11 mouse cellular contexts compared by ENCODE assay signal in the genomic region with DNA sequence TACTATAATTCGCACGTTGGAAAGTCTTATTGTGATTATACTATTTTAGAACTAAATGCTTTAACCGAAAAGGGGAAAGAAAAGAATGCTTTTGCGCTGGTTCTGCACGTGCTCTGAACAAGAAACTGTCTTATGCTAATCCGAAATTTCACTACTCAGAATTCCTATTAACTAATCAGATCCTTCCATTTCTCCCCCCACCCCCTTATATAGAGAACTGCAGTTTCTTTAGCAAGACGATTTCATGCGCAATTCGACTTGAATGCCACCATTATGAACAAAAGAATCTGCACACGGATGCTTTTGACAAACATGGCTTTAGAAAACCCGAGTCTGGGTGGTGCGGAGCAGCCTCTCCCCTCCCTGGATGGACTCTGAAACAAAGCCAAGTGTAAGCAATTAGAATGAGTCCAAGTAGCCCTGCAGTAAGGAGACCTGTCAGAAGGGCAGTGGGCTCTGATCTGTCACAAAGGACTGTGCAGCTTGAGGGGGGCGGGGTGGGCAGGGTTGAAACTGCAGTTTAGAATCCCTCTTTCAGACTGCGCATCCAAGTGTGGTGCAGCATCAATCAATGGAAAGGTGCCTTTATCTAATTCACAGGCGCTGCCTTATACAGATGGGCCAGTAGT.
DNase-seq lines count a peak whose midpoint lies in the region; ATAC-seq lines count a peak whose summit lies in the region.
"Had no signal": no experiment of that assay in that cellular context is flagged by ENCODE, and none has a peak within 500 bp of the region (broad histone marks: within the 10 kb centered on the region; RNA-seq: fewer than 3 reads in every experiment).

No protein-coding gene starts in this region.

- H3K4me2 ChIP-seq in heart, embryonic 14.5 days (ENCODE audit: low read length), result peak overlapping the region; percentile 13; the same call in 1 of the 2 replicates
- peak overlapping the region; percentile 40; the same call in 1 of the 2 replicates for H3K4me2 ChIP-seq in embryonic facial prominence, embryonic 15.5 days (replicated peaks)
- H3K4me2 ChIP-seq in hindbrain, embryonic 16.5 days (ENCODE audit: low read length), result peak overlapping the region; percentile 37
- peak overlapping the region; percentile 52 for H3K4me2 ChIP-seq in neural tube, embryonic 13.5 days
- no peak overlapping the region; the same call in 1 of the 2 replicates for H3K4me2 ChIP-seq in kidney, embryonic 14.5 days (replicated peaks; ENCODE audit: low read depth, low read length)

- H3K27me3 ChIP-seq in heart, embryonic 14.5 days (ENCODE audit: control insufficient read depth, insufficient read depth, low read length), result no peaks in the 10 kb centered on the region
- no peaks in the 10 kb centered on the region for H3K27me3 ChIP-seq in embryonic facial prominence, embryonic 15.5 days
- no peaks in the 10 kb centered on the region for H3K27me3 ChIP-seq in hindbrain, embryonic 16.5 days (replicated peaks; ENCODE audit: control insufficient read depth, insufficient read depth, low read length)
- H3K27me3 ChIP-seq in neural tube, embryonic 13.5 days, result no peaks in the 10 kb centered on the region
- H3K27me3 ChIP-seq in kidney, embryonic 14.5 days (ENCODE audit: control insufficient read depth, insufficient read depth, low read length), result no peaks in the 10 kb centered on the region

- ATAC-seq in heart, embryonic 14.5 days (ENCODE audit: insufficient number of reproducible peaks, insufficient read depth, low FRiP score, low read depth), result no peak
- no peak for ATAC-seq in embryonic facial prominence, embryonic 15.5 days (ENCODE audit: insufficient number of reproducible peaks, low FRiP score, low TSS enrichment, low read depth)
- ATAC-seq in hindbrain, embryonic 16.5 days, result peak; percentile 88
- peak; percentile 87 for ATAC-seq in neural tube, embryonic 13.5 days (ENCODE audit: low read depth)
- ATAC-seq in kidney, embryonic 14.5 days (ENCODE audit: low FRiP score, low TSS enrichment), result no peak

- H3K4me3 ChIP-seq in heart, embryonic 14.5 days (ENCODE audit: control insufficient read depth in 1 of 2, insufficient read depth in 1 of 2, low read depth in 1 of 2, low read length in 2 of 2), result no peak overlapping the region
- H3K4me3 ChIP-seq in embryonic facial prominence, embryonic 15.5 days (replicated peaks), result no peak overlapping the region
- no peak overlapping the region for H3K4me3 ChIP-seq in hindbrain, embryonic 16.5 days (ENCODE audit: low read length)
- no peak overlapping the region for H3K4me3 ChIP-seq in neural tube, embryonic 13.5 days
- no peak overlapping the region for H3K4me3 ChIP-seq in kidney, embryonic 14.5 days (ENCODE audit: low read length)

- no peaks in the 10 kb centered on the region for H3K36me3 ChIP-seq in heart, embryonic 14.5 days (ENCODE audit: control insufficient read depth, insufficient read depth, low read length)
- H3K36me3 ChIP-seq in embryonic facial prominence, embryonic 15.5 days, result no peaks in the 10 kb centered on the region
- no peaks in the 10 kb centered on the region for H3K36me3 ChIP-seq in hindbrain, embryonic 16.5 days (ENCODE audit: control insufficient read depth, insufficient read depth, low read length)
- H3K36me3 ChIP-seq in neural tube, embryonic 13.5 days, result no peaks in the 10 kb centered on the region
- no peaks in the 10 kb centered on the region for H3K36me3 ChIP-seq in kidney, embryonic 14.5 days (ENCODE audit: control insufficient read depth, insufficient read depth, low read length)

- DNase-seq in heart, postnatal 4 days, result no peak
- DNase-seq in testis, postnatal 10 days (ENCODE audit: low spot score), result no peak
- no peak for DNase-seq in layer of hippocampus, postnatal 14 days (ENCODE audit: low spot score in 2 of 2)
- DNase-seq: B cell, adult 2 months had no signal

- H3K9ac ChIP-seq in heart, embryonic 14.5 days (ENCODE audit: low read length), result no peak overlapping the region
- H3K9ac ChIP-seq in embryonic facial prominence, embryonic 15.5 days, result no peak overlapping the region
- 0 out of 2 replicates have a peak overlapping the region, but pooled peaks have one; percentile 17 for H3K9ac ChIP-seq in hindbrain, embryonic 16.5 days (ENCODE audit: low read depth, low read length)
- 0 out of 2 replicates have a peak overlapping the region, but pooled peaks have one; percentile 12 for H3K9ac ChIP-seq in neural tube, embryonic 13.5 days
- no peak overlapping the region for H3K9ac ChIP-seq in kidney, embryonic 14.5 days (ENCODE audit: low read depth, low read length)

- H3K4me1 ChIP-seq in heart, embryonic 14.5 days (ENCODE audit: control insufficient read depth in 2 of 2, insufficient read depth in 2 of 2, low read length in 2 of 2), result no peaks in the 10 kb centered on the region
- H3K4me1 ChIP-seq in embryonic facial prominence, embryonic 15.5 days, result no peaks in the 10 kb centered on the region
- H3K4me1 ChIP-seq in hindbrain, embryonic 16.5 days (ENCODE audit: control insufficient read depth, insufficient read depth, low read depth, low read length), result no peaks in the 10 kb centered on the region; the same call in 1 of the 2 replicates
- H3K4me1 ChIP-seq in neural tube, embryonic 13.5 days (replicated peaks), result no peaks in the 10 kb centered on the region; the same call in 1 of the 2 replicates
- H3K4me1 ChIP-seq in kidney, embryonic 14.5 days (ENCODE audit: control insufficient read depth, insufficient read depth, low read length), result no peaks in the 10 kb centered on the region

- H3K9me3 ChIP-seq in heart, embryonic 14.5 days (ENCODE audit: control insufficient read depth, low read length), result no peaks in the 10 kb centered on the region
- no peaks in the 10 kb centered on the region for H3K9me3 ChIP-seq in embryonic facial prominence, embryonic 15.5 days (replicated peaks)
- no peaks in the 10 kb centered on the region for H3K9me3 ChIP-seq in hindbrain, embryonic 16.5 days (ENCODE audit: control insufficient read depth, low read length)
- no peaks in the 10 kb centered on the region for H3K9me3 ChIP-seq in neural tube, embryonic 13.5 days
- no peaks in the 10 kb centered on the region for H3K9me3 ChIP-seq in kidney, embryonic 14.5 days (ENCODE audit: control insufficient read depth, low read length)

- WGBS in heart, embryonic 14.5 days, result 42% methylated on average over 15 of the region's 15 CpGs
- 29% methylated on average over 15 of the region's 15 CpGs for WGBS in embryonic facial prominence, embryonic 15.5 days
- 18% methylated on average over 15 of the region's 15 CpGs for WGBS in hindbrain, embryonic 16.5 days
- WGBS in neural tube, embryonic 13.5 days, result 22% methylated on average over 15 of the region's 15 CpGs
- WGBS in kidney, embryonic 14.5 days, result 38% methylated on average over 15 of the region's 15 CpGs

- no peak overlapping the region for H3K27ac ChIP-seq in heart, embryonic 14.5 days (replicated peaks in 1 of 2; ENCODE audit: control insufficient read depth in 1 of 2, insufficient read depth in 1 of 2, low read depth in 2 of 2, low read length in 2 of 2)
- no peak overlapping the region for H3K27ac ChIP-seq in embryonic facial prominence, embryonic 15.5 days (replicated peaks)
- H3K27ac ChIP-seq in hindbrain, embryonic 16.5 days (ENCODE audit: low read depth, low read length), result peak overlapping the region; percentile 59
- H3K27ac ChIP-seq in neural tube, embryonic 13.5 days (replicated peaks), result peak overlapping the region; percentile 73
- H3K27ac ChIP-seq in kidney, embryonic 14.5 days (ENCODE audit: low read depth, low read length), result no peak overlapping the region
- H3K27ac ChIP-seq: kidney, postnatal 0 days; macrophage had no signal

Comparison
In these comparisons a context has a peak if more than half of its experiments do, and no peak if none do; other contexts are left out.
1. ATAC-seq: peak in hindbrain, embryonic 16.5 days (single experiment) and neural tube, embryonic 13.5 days (single experiment); none in heart, embryonic 14.5 days (single experiment), embryonic facial prominence, embryonic 15.5 days (single experiment) and kidney, embryonic 14.5 days (single experiment).
2. H3K27ac ChIP-seq: peak in hindbrain, embryonic 16.5 days (single experiment) and neural tube, embryonic 13.5 days (single experiment); none in heart, embryonic 14.5 days (0 of 2), embryonic facial prominence, embryonic 15.5 days (single experiment) and kidney, embryonic 14.5 days (single experiment).
3. H3K9ac ChIP-seq: peak in hindbrain, embryonic 16.5 days (single experiment) and neural tube, embryonic 13.5 days (single experiment); none in heart, embryonic 14.5 days (single experiment), embryonic facial prominence, embryonic 15.5 days (single experiment) and kidney, embryonic 14.5 days (single experiment).